Mouse (Mus musculus): ENCODE results near the gene Gap43. TPM values are rescaled to one million over a fixed set of nuclear protein-coding genes. Genes with fewer than 3 reads are reported as not detected.
"Not testable (repeated sequence)": the region's sequence is repeated elsewhere in the genome, so short reads cannot be mapped to it uniquely, and the experiment has no call there.

The Gap43 gene
- total and polyA plus RNA-seq, 3 experiments = not detected

DNA sequence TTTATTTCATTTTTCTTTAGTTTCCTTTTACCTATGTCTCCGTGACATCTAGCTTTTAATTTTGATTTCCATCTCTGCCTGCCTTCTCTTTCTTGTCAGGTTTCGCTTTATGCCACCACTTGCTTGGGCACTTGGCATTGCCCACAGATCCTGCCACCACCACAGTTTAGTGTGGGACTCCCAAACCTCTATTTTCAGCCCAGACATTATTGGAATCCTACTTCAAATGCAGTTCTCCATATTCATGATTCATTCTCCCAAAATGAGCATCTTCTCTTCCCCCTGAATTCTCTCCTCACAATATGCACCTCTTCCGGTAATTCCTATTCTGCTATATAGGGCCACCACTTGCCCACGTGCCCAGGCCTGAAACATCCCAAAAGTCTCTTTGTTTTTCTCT is 17.6 kb upstream of the Gap43 start:
- H3K4me2 ChIP-seq (ENCODE audit: insufficient read depth, low read depth, poor library complexity, severe bottlenecking) = no peak overlapping the region
- in situ Hi-C loops (cut with MboI; ENCODE audit: low pct_ligation_motif_present, low pct_unique_long_range_greater_than_20kb, low sequenced_read_pairs) = no loop called here
- no peaks in the 10 kb centered on the region for H3K79me2 ChIP-seq (replicated peaks; ENCODE audit: control insufficient read depth, extremely low read depth, insufficient read depth, poor library complexity, severe bottlenecking)
- TF ChIP-seq SIN3A (IDR thresholded peaks at IDR 0.05; ENCODE audit: low read length) (no peak), CHD2 (IDR thresholded peaks at IDR 0.05; ENCODE audit: low read length) (no peak), ETS1 (conservative IDR thresholded peaks at IDR 0.05; ENCODE audit: low read depth, low read length) (no peak), CHD1 (IDR thresholded peaks at IDR 0.05; ENCODE audit: low read depth, low read length) (no peak), NELFE (IDR thresholded peaks at IDR 0.05; ENCODE audit: low read depth, low read length) (no peak)
- no peaks in the 10 kb centered on the region for H3K4me1 ChIP-seq (ENCODE audit: control insufficient read depth in 1 of 2, insufficient read depth in 2 of 2)
- H3K4me3 ChIP-seq (replicated peaks in 1 of 3; ENCODE audit: low read depth in 2 of 3, low read length in 2 of 3, poor library complexity in 1 of 3) = no peak overlapping the region
- H3K9me3 ChIP-seq (replicated peaks; ENCODE audit: low read length) = no peaks in the 10 kb centered on the region
- H3K36me3 ChIP-seq (replicated peaks in 1 of 2; ENCODE audit: control insufficient read depth in 1 of 2, insufficient read depth in 1 of 2, low read length in 1 of 2) = no peaks in the 10 kb centered on the region
- no peaks in the 10 kb centered on the region for H3K27me3 ChIP-seq (replicated peaks)
- DNase-seq (ENCODE audit: extremely low read depth) = no peak
- dilution Hi-C loops (cut with MboI; ENCODE audit: extremely low pct_ligation_motif_present, extremely low pct_unique_long_range_greater_than_20kb, low sequenced_read_pairs) = no loop called here
- H3K27ac ChIP-seq (ENCODE audit: insufficient read depth, low read depth) = no peak overlapping the region
- no peak overlapping the region for H3K9ac ChIP-seq (ENCODE audit: insufficient read depth, low read depth)

DNA sequence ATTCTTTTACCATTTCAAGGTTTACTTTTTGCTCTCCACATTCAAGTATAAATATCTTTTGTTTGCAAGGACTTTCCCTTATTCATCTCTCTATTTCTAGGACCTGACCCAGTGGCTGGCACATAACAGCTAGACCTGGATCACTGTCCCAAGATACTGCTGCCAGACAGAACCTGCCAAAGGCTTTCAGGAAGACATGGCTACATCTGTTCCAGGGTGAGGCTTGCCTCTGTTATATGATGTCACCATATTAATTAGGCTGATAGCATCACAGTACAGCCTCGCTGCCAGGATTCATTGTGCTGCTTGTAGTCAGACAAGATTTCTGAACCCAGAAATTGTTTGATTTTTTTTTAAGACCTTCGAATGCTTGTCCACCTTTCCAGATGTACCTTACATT is 9.6 kb upstream of the Gap43 start:
- DNase-seq (ENCODE audit: extremely low read depth) = no peak
- dilution Hi-C loops (cut with MboI; ENCODE audit: extremely low pct_ligation_motif_present, extremely low pct_unique_long_range_greater_than_20kb, low sequenced_read_pairs) (no loop called here), in situ Hi-C loops (cut with MboI; ENCODE audit: low pct_ligation_motif_present, low pct_unique_long_range_greater_than_20kb, low sequenced_read_pairs) (no loop called here)
- Histone ChIP-seq H3K4me2 (ENCODE audit: insufficient read depth, low read depth, poor library complexity, severe bottlenecking) (no peak overlapping the region), H3K36me3 (replicated peaks in 1 of 2; ENCODE audit: control insufficient read depth in 1 of 2, insufficient read depth in 1 of 2, low read length in 1 of 2) (no peaks in the 10 kb centered on the region), H3K4me3 (replicated peaks in 1 of 3; ENCODE audit: low read depth in 2 of 3, low read length in 2 of 3, poor library complexity in 1 of 3) (no peak overlapping the region), H3K79me2 (replicated peaks; ENCODE audit: control insufficient read depth, extremely low read depth, insufficient read depth, poor library complexity, severe bottlenecking) (no peaks in the 10 kb centered on the region), H3K27me3 (replicated peaks) (no peaks in the 10 kb centered on the region), H3K27ac (ENCODE audit: insufficient read depth, low read depth) (no peak overlapping the region), H3K4me1 (ENCODE audit: control insufficient read depth in 1 of 2, insufficient read depth in 2 of 2) (no peaks in the 10 kb centered on the region), H3K9ac (ENCODE audit: insufficient read depth, low read depth) (no peak overlapping the region), H3K9me3 (replicated peaks; ENCODE audit: low read length) (no peaks in the 10 kb centered on the region)
- TF ChIP-seq EP300 (IDR thresholded peaks at IDR 0.05; ENCODE audit: low read length) = no peak
- no peak for TF ChIP-seq JUND (conservative IDR thresholded peaks at IDR 0.05; ENCODE audit: low read depth, low read length)
- no peak for TF ChIP-seq NRF1 (IDR thresholded peaks at IDR 0.05; ENCODE audit: low read depth, low read length)
- no peak for TF ChIP-seq USF1 (IDR thresholded peaks at IDR 0.05; ENCODE audit: low read depth, low read length)
- no peak for TF ChIP-seq HCFC1 (IDR thresholded peaks at IDR 0.05; ENCODE audit: low read depth, low read length)
- no peak for TF ChIP-seq TBP (conservative IDR thresholded peaks at IDR 0.05; ENCODE audit: low read depth, low read length)
- no peak for TF ChIP-seq CTCF (conservative IDR thresholded peaks at IDR 0.05 in 1 of 2, IDR thresholded peaks at IDR 0.05 in 1 of 2; ENCODE audit: low read depth in 2 of 2, low read length in 2 of 2)
- TF ChIP-seq JUN (IDR thresholded peaks at IDR 0.05; ENCODE audit: insufficient read depth, low read depth, low read length) = no peak
- no peak for TF ChIP-seq RCOR1 (conservative IDR thresholded peaks at IDR 0.05; ENCODE audit: low read depth, low read length)
- no peak for TF ChIP-seq RAD21 (IDR thresholded peaks at IDR 0.05; ENCODE audit: low read depth, low read length)
- TF ChIP-seq MAX (IDR thresholded peaks at IDR 0.05; ENCODE audit: low read length) = no peak

DNA sequence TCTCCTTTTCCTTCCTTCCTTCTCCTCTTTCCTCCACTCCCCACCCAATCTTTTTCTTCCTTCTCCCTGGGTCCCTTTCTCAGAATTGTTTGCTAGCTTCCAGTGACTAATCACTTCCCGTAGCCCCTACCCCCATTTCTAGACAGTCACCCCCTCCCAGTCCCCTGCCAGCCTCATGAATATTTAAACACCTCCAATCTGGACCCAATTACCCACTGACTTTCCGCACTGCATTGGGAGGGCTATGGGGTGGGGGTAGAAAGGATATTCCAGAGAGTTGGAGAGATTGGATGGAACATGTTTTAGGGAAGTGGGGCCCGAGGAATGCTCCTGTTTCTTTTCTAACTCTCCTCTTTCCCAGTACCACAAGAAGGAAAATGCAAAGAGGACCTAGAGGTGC is 414 bp upstream of the Gap43 start:
- in situ Hi-C loops (cut with MboI; ENCODE audit: low pct_ligation_motif_present, low pct_unique_long_range_greater_than_20kb, low sequenced_read_pairs); H3K79me2 ChIP-seq (replicated peaks; ENCODE audit: control insufficient read depth, extremely low read depth, insufficient read depth, poor library complexity, severe bottlenecking); dilution Hi-C loops (cut with MboI; ENCODE audit: extremely low pct_ligation_motif_present, extremely low pct_unique_long_range_greater_than_20kb, low sequenced_read_pairs); H3K9ac ChIP-seq (ENCODE audit: insufficient read depth, low read depth); H3K27me3 ChIP-seq (replicated peaks); DNase-seq (ENCODE audit: extremely low read depth); H3K27ac ChIP-seq (ENCODE audit: insufficient read depth, low read depth); H3K9me3 ChIP-seq (replicated peaks; ENCODE audit: low read length); H3K4me1 ChIP-seq (ENCODE audit: control insufficient read depth in 1 of 2, insufficient read depth in 2 of 2); H3K4me3 ChIP-seq (replicated peaks in 1 of 3; ENCODE audit: low read depth in 2 of 3, low read length in 2 of 3, poor library complexity in 1 of 3); H3K36me3 ChIP-seq (replicated peaks in 1 of 2; ENCODE audit: control insufficient read depth in 1 of 2, insufficient read depth in 1 of 2, low read length in 1 of 2); H3K4me2 ChIP-seq (ENCODE audit: insufficient read depth, low read depth, poor library complexity, severe bottlenecking): not testable (repeated sequence)
